Mouse (Mus musculus) embryo, embryonic 9.5 days (tissue): Measurements from ENCODE around the gene Scaper.

ENCODE experiments used
- DNase-seq: peaks from one replicate; pipeline ENCODE4 v3.0.0-alpha.2; 2017; ENCODE audit errors: extremely low spot score

The Scaper gene

GRCm38 (mm10) chr9:55540888-55541287 lies 397.0 kb downstream of the Scaper start:
- DNase-seq = peak; percentile 94

DNA sequence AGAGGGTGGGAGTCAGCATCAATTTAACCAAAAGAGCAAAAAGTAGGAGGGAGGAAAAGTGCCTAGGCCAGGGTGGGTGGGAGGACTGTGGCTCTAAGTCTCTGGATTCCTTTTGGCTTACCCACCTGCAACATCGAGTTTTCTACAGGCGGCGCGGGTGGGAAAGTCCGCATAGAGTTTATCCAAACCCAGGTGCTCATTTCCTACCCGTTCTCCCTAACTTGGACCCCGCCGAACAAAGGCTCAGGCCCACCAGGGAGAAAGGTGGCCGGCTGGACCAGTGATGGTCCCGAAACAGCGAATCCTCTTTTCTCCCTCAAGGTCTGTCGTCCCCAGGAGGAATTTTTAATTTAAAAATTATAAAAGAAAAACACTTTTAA lies 397.5 kb downstream of the Scaper start:
- no peak for DNase-seq

DNA sequence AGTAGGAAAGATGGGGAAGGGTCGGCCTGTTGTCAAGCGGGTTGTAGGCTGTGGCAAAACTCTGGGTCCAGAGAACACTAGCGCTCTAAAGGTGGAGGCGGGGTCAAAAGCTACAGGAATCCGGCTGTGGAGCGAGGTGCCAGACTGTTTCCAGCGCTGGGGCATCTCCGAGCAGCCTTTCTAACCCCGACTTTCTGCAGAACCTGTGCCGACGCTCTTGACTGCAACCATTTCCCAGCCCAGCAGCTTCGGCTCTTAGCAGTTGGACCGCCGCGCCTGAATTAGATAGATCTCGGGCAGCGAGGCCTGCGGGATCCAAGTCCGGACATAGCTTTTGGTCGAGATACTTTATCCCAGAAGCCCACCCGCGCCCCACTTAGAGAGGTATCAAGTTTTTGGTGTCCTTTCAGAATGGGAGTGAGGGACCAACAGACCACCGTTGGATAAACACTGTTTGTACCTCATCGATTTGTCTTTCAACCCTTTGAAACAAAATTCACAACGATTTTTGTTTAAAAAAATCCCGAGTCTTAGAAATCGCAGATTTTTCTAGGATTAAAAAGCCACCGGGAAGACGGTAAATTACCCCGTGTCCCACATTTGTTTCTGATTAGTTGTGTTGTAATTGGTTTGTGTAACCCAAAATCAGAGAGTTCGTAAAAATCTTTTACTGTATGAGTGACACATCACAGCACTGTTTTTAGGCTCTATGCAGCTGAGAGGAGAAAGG lies 398.1 kb downstream of the Scaper start:
- DNase-seq = peak; percentile 45

DNA sequence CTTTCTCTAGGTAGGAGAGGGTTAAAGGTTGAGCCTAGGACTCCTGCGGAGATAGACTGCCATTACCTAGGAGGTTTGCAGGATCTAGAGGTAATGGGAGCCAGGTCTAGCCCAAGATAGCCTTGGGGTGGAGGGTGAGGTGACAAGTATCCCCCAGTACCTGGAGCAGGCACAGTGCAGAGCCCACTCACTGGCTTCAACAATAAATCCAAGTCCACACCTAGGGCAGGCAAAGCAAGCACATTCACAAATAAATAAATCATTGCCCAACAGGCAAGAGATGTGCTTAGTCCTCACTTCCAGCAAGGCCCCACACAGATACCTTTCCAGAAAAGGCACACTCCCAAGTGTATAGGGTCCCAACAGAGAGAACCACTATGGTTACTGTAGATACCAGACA lies 398.9 kb downstream of the Scaper start:
- DNase-seq = no peak

- no peak for DNase-seq
Observed at GRCm38 (mm10) chr9:55538377-55538776, 399.5 kb downstream of the Scaper start, which contains the start of gene Isl2. TSS of gene Isl2 (plus strand) at chr9:55538672.

GRCm38 (mm10) chr9:55535907-55536306 lies 402.0 kb downstream of the Scaper start:
- DNase-seq = peak; percentile 54

DNA sequence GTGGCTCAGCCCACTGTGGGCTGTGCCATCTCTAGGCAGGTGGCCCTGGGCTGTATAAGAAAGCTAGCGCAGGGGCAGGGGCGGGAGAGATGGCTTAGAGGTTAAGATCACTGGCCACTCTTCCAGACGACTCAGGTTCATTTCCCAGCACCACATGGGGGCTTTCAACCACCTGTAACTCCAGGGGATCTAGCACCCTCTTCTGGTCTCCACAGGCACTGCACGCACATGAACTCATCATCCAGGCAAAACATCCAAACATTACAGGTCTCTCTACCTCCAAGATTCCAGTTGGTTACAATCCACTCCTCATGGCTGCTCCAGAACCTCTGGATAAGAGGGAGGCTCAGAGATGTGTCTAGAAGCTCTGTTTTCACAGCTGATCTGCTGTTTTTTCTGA lies 412.2 kb downstream of the Scaper start:
- no peak for DNase-seq

DNA sequence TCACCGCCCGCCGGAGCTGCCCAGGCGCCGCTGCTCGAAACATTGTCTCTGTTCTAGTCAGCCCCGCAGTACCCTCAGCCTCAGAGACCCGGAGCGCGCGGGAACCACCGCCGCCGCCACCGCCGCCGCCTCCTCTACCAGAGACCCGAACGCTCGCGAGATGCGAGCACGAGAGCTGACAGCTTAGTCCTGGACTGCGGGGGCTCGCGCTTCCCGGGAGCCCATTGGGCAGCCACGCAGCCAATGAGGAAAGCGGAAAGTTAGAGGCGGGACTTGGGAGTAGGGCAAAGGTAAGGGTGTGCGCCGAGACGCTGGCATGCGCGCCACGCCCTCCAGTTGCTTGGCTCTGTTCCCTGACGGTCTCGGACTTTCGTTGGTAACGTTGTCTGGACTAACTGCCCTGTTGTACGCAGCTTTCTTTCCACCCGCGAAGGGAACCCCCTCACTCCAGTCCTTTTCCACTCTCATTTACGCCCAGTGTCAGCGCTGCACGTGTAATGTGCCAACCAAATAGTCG lies 425.8 kb downstream of the Scaper start, which contains the start of gene Etfa:
Etfa (minus strand) TSS at position 217 of the 517 bp plus-strand sequence.
- DNase-seq = peak; percentile 90

DNA sequence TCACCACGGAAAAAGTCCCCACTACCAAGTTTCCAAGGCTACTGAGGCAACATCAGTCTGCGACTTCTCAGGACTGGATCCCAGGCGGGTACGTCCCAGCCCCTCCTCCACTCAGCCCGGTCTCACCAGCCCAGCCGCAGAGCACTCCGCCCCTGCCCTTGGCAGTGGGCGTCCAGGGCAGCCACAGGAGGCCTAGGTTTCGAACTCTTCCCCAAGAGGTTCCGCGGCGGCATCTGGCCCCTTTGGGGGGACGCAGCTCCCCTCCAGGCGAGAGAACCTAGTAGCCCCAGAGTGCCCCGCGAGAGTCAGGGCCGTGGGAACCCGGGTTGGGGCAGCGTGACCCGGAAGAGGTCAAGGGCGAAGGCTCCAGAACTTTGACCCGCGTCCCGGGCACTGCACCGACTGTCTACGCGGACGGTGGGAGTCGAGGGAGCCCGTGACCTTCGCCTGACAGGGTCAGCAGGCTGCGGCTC lies 426.4 kb downstream of the Scaper start:
- peak; percentile 84 for DNase-seq

DNA sequence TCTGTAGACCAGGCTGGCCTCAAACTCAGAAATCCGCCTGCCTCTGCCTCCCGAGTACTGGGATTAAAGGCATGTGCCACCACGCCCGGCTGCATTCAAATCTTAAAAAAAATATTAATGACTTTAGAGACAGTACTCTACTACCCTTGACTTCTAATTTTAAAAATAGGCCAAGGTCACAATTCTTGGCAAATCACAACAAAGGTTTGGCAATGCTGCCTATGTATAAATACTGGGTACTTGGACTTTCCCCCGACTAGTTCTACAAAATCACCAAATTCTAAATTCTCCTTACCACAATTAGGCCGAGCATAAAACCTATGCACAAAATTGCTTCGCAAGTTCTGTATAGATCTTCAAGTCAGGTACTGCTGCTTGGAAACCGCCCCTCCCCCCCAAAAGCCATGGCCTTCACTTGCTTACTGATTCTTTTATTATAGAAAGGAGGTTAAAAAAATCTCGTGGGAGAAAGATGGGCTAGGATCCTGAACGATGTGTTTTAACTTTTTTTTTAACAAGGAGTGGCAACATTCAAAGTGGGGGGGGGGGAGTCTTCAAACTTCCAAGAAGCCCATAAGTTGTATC lies 427.2 kb downstream of the Scaper start:
- no peak for DNase-seq

- DNase-seq = no peak
Observed at GRCm38 (mm10) chr9:55509731-55510130, 428.2 kb downstream of the Scaper start.

GRCm38 (mm10) chr9:55508701-55509100 lies 429.2 kb downstream of the Scaper start:
- DNase-seq = no peak

DNA sequence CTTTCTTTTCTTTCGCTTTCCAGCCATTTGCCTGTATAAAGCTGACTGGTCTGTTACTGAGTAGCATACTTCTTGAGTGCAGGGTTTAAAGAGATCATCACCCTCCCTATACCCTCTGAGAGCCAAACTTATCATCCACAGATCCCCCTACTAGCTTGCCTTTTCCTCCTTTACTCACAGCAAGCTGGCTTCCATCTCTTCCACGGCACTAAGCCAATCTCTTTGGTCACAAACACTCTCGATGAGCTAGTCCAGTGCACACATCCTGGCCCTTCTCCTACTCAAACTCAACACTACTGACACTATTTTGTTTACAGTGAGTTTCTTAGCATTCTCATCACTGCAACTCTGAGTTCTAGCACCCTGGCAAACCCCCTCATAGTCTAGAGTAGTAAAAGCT lies 430.0 kb downstream of the Scaper start:
- no peak for DNase-seq
